Mouse (Mus musculus) forebrain, embryonic 12.5 days (tissue): ENCODE results near the gene Gm21317. TPM values are rescaled to one million over a fixed set of nuclear protein-coding genes. Genes with fewer than 3 reads are reported as not detected.
"Not testable (repeated sequence)": the region's sequence is repeated elsewhere in the genome, so short reads cannot be mapped to it uniquely, and the experiment has no call there.

Experiments
- ATAC-seq: fragments of 200-750 bp; cut with Nextera tagmentation; 2 replicates; pipeline ENCODE4 v1.8.0; 2017; ENCODE audit warnings: moderate TSS enrichment; ENCODE audit not compliant: low FRiP score
- H3K27ac ChIP-seq: fragments of 300-500 bp; sonication (generic); 2 replicates; pipeline ENCODE4 v1.5.1; 2016; ENCODE audit warnings: mild to moderate bottlenecking
- H3K27me3 ChIP-seq: fragments of 300-500 bp; sonication (generic); 2 replicates; pipeline ENCODE4 v1.6.1; 2016; ENCODE audit warnings: mild to moderate bottlenecking
- H3K36me3 ChIP-seq: fragments of 300-500 bp; sonication (generic); replicated peaks from 2 replicates; pipeline ENCODE4 v1.6.1; 2016; ENCODE audit warnings: mild to moderate bottlenecking
- H3K4me1 ChIP-seq: fragments of 300-500 bp; sonication (generic); 2 replicates; pipeline ENCODE4 v1.6.1; 2016
- H3K4me2 ChIP-seq: fragments of 300-500 bp; sonication (generic); 2 replicates; pipeline ENCODE4 v1.6.1; 2016; ENCODE audit warnings: mild to moderate bottlenecking, moderate library complexity
- H3K4me3 ChIP-seq: fragments of 300-500 bp; sonication (generic); replicated peaks from 2 replicates; pipeline ENCODE4 v1.5.1; 2016; ENCODE audit warnings: mild to moderate bottlenecking
- H3K9ac ChIP-seq: fragments of 300-500 bp; sonication (generic); 2 replicates; pipeline ENCODE4 v1.6.1; 2016; ENCODE audit warnings: mild to moderate bottlenecking
- H3K9me3 ChIP-seq: fragments of 300-500 bp; sonication (generic); 2 replicates; pipeline ENCODE4 v1.6.1; 2016
- WGBS: fragments of 180-500 bp; shearing (Covaris S2); methylation state at CpG from one replicate; pipeline ENCODE4 v1.1.7; 2016; 5-methylcytosine and 5-hydroxymethylcytosine counted together
- polyA plus RNA-seq: library from polyadenylated mRNA; unstranded; fragments of >200 nt; fragmentation: Nextera tagmentation; extraction: Ambion mirVana; gene quantifications from 2 replicates; pipeline ENCODE4 v1.2.1, GENCODE M21; 2016

Gene Gm21317
- not detected in 2 replicates for polyA plus RNA-seq

DNA sequence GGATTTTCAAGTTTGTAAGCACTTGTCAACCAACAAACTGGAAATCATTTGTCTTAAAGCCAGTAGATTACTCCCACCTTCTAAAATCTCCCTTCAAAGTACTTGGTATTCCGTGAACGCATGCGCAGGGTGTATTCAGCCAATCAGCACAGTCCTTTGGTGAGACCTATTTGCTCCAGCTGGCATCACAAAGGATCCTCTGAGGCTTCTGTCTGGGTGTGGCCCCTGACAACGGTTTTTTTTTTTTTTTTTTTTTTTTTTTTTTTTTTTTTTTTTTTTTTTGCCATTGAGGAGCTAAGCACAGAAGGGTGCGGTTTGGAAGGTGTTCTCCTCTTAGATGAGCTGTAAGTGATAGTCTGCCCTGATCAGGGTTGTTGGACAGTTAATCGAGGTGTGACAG, at the start of gene Gm21317:
TSS of gene Gm21317 (plus strand) at position 301 of the 400 bp plus-strand sequence.
- H3K27ac ChIP-seq, H3K4me2 ChIP-seq, H3K27me3 ChIP-seq, H3K4me3 ChIP-seq, H3K36me3 ChIP-seq, H3K4me1 ChIP-seq, H3K9ac ChIP-seq, H3K9me3 ChIP-seq, ATAC-seq: not testable (repeated sequence)
- no CpG with 5 or more reads among the region's 6 CpGs for WGBS
